Mouse (Mus musculus): Measurements from ENCODE around the gene Pcsk7.

The Pcsk7 gene

GRCm38 (mm10) chr9:45906355-45907077 lies at the start of gene Pcsk7, which contains the start of gene Rnf214:
Gene Pcsk7, plus strand, starts transcription at chr9:45906497.
Gene Rnf214, minus strand, starts transcription at chr9:45906911.
- DNase-seq: peak; percentile 90

- no peak for DNase-seq
Measured at GRCm38 (mm10) chr9:45859364-45859763, 46.9 kb upstream of the Pcsk7 start.

GRCm38 (mm10) chr9:45861813-45862212 lies 44.5 kb upstream of the Pcsk7 start:
- DNase-seq: no peak

GRCm38 (mm10) chr9:45869181-45869580 lies 37.1 kb upstream of the Pcsk7 start:
- no peak for DNase-seq

- DNase-seq: no peak
Measured at GRCm38 (mm10) chr9:45870265-45870664, 36.0 kb upstream of the Pcsk7 start.

- DNase-seq: no peak
Measured at GRCm38 (mm10) chr9:45877928-45878327, 28.4 kb upstream of the Pcsk7 start.

- no peak for DNase-seq
Measured at GRCm38 (mm10) chr9:45893681-45894080, 12.6 kb upstream of the Pcsk7 start.

- no peak for DNase-seq
Measured at GRCm38 (mm10) chr9:45905196-45905595, 1.1 kb upstream of the Pcsk7 start.

- peak; percentile 24 for DNase-seq
Measured at GRCm38 (mm10) chr9:45905811-45906237, 473 bp upstream of the Pcsk7 start.

GRCm38 (mm10) chr9:45907078-45907428 lies 756 bp downstream of the Pcsk7 start:
- no peak for DNase-seq

- DNase-seq: no peak
Measured at GRCm38 (mm10) chr9:45910995-45911394, 4.7 kb downstream of the Pcsk7 start.

GRCm38 (mm10) chr9:45911673-45912072 lies 5.4 kb downstream of the Pcsk7 start:
- DNase-seq: no peak

- no peak for DNase-seq
Measured at GRCm38 (mm10) chr9:45915659-45916058, 9.4 kb downstream of the Pcsk7 start.

- DNase-seq: peak; percentile 29
Measured at GRCm38 (mm10) chr9:45917041-45917934, 11.0 kb downstream of the Pcsk7 start.

GRCm38 (mm10) chr9:45919895-45920294 lies 13.6 kb downstream of the Pcsk7 start:
- DNase-seq: no peak

GRCm38 (mm10) chr9:45929285-45929684 lies 23.0 kb downstream of the Pcsk7 start:
- DNase-seq: no peak

GRCm38 (mm10) chr9:45931958-45932357 lies 25.7 kb downstream of the Pcsk7 start:
- DNase-seq: no peak

- DNase-seq: peak; percentile 45
Measured at GRCm38 (mm10) chr9:45932571-45933415, 26.5 kb downstream of the Pcsk7 start.

GRCm38 (mm10) chr9:45935628-45936210 lies 29.4 kb downstream of the Pcsk7 start, which contains the start of gene Tagln:
Gene Tagln, minus strand, starts transcription at chr9:45936058.
- no peak for DNase-seq

GRCm38 (mm10) chr9:45936883-45937282 lies 30.6 kb downstream of the Pcsk7 start:
- DNase-seq: no peak

GRCm38 (mm10) chr9:45938088-45938487 lies 31.8 kb downstream of the Pcsk7 start:
- DNase-seq: no peak

- no peak for DNase-seq
Measured at GRCm38 (mm10) chr9:45938952-45939637, 32.8 kb downstream of the Pcsk7 start.

Data from right cerebral cortex, postnatal 25 days (tissue).